Mouse (Mus musculus) urinary bladder, adult 18-20 months (tissue): ENCODE results near the gene Traf7.

ENCODE experiments used
- DNase-seq, 2 experiments: peaks; one replicate each; pipeline ENCODE4 v3.0.0; 2022; ENCODE audit warnings: low spot score in 2 of 2, mixed read lengths in 2 of 2

The Traf7 gene

DNA sequence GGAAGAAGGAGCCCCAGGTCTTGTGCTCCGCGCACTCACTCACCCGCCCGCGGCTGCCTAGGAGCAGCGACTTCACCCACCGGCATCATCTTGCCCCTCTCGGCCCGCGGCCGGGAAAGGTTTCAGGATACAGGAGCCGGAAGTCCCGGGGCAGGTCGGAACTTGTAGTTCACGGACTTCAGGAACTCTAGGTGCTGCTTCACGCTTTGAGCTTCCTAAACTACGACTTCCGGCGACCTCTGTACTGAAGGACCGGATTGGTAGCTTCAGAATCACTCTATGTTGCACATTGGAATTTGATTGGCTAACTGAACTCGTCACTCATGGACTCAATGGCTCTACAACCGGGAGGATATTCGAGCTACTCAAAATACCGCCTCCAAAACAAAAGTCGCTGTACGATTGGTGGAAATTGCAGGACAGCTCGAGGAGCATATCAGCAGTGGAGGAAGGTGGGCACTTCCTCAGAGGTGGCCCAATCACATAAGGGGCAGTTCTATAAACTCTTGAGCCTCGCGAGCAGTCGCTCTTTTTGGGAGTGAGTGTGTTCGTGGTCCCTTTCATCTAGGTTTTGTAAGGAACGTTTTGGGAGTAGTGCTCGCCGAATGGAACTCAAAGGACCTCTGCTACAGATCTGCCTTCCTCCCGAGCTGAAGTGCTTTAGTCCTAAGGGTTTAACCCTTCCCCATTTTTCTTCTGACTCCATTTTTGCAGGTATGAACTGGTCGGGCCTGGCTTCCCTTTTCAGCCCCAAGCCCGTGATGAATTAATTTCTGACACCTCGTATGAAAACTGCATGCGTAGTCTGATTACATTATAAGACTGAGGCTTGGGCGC is at the start of gene Traf7:
Traf7 (minus strand) TSS at position 216 of the 837 bp plus-strand sequence.
- peak; percentile 75 to 90 for DNase-seq

DNA sequence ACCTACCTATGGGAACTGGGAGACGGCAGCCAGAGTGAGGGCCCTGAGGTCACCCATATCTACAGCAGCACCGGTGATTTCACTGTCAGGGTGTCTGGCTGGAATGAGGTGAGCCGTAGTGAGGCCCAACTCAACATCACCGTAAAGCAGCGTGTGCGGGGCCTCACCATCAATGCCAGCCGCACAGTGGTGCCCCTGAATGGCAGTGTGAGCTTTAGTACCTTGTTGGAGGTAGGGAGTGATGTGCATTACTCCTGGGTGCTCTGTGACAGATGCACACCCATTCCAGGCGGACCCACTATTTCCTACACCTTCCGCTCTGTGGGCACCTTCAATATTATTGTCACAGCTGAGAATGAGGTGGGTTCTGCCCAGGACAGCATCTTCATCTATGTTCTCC is 46.1 kb upstream of the Traf7 start:
- DNase-seq, result no peak

DNA sequence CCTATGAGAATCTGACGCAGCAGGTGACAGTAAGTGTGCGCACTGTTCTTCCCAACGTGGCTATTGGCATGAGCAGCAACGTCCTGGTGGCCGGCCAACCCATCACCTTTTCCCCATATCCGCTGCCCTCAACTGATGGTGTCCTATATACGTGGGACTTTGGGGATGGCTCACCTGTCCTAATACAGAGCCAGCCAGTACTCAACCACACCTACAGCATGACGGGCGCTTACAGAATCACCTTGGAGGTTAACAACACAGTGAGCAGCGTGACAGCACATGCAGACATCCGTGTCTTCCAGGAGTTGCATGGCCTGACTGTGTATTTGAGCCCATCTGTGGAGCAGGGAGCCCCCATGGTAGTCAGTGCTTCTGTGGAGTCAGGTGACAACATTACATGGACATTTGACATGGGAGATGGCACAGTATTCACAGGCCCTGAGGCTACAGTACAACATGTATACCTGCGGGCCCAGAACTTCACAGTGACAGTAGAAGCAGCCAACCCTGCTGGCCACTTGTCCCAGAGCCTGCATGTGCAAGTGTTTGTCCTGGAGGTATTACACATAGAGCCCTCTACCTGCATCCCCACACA is 45.0 kb upstream of the Traf7 start:
- no peak for DNase-seq

DNA sequence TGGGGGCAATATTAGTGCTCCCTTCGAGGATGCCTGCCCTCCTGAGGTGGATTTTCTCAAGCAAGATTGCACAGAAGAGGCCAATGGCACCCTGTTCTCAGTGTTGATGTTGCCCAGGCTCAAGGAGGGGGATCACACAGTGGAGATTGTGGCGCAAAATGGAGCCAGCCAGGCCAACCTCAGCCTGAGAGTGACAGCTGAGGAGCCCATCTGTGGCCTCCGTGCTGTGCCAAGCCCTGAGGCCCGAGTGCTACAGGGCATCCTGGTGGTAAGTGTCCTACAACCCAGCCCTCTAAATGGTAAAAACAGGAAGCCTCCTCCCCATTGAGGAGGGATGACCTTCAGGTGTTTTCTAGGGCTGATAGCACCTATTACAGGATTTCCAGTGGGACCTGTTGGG is 42.1 kb upstream of the Traf7 start:
- no peak for DNase-seq

DNA sequence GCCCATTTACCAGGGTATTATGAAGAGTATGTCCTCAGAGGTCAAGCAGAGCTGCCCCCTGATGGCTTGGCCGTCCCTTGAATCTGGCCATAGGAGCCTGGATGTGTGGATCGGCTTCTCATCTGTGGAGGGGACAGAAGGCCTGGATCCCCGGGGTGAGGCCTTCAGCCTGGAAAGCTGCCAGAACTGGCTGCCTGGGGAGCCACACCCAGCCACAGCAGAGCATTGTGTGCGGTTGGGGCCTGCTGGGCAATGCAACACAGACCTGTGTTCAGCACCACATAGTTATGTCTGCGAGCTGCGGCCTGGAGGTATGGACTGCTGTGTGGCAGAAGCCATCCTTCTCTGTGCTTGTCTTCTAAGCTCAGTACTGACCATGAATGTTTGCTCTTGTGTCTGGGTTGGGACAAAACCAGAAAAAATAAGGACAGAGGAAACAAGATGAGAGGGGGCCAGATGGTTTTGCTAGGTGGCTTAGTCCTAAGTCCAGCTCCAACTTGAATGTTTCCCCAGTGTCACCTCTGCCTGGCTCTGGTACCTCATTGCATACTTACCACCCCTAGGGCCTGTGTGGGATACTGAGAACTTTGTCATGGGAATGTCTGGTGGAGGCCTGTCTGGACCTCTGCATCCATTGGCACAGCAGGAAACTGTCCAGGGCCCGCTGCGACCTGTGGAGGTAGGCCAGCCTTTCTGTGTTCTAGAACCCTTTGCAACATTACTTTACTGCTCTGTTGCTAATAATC is 39.5 kb upstream of the Traf7 start:
- DNase-seq, result peak; percentile 29 to 58

GRCm38 (mm10) chr17:24565792-24566191 is 38.1 kb upstream of the Traf7 start:
- no peak for DNase-seq

GRCm38 (mm10) chr17:24565092-24565491 is 37.4 kb upstream of the Traf7 start:
- no peak for DNase-seq

DNA sequence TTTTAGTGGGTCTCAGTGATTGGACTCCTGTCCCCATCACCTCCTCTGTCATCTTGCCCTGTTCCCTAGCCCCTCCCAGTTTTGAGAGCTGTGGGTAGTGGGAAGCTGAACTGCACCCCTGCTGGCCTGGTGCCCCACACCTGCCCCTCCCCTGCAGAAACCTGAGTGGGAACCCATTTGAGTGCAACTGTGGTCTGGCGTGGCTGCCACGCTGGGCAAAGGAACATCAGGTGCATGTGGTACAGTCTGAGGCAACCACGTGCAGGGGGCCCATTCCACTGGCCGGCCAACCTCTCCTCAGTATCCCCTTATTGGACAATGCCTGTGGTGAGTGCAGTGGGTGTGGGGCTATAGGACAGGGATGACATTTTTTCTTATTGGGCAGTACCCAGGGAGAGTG is 36.7 kb upstream of the Traf7 start:
- DNase-seq, result no peak

DNA sequence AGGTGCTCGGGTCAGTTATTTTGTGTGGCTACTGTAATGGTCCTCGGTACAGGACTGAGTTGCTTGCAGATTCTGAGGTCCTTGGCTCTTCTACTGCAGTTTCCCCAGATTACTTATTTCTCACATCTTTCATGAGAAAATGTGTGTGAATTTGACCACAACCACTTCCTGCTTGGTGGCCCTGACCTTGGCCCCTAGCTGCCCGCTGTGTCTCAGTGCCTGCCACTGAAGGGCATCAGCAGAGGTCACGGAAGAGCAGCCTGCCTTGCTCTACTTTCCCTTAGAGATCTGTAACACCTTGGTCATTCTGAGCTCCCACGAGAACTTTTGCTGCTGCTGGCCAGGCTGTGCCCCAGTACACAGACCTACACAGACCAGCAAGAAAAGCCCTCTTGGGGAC is 35.9 kb upstream of the Traf7 start:
- DNase-seq, result no peak

GRCm38 (mm10) chr17:24561592-24561991 is 33.9 kb upstream of the Traf7 start:
- DNase-seq, result no peak

DNA sequence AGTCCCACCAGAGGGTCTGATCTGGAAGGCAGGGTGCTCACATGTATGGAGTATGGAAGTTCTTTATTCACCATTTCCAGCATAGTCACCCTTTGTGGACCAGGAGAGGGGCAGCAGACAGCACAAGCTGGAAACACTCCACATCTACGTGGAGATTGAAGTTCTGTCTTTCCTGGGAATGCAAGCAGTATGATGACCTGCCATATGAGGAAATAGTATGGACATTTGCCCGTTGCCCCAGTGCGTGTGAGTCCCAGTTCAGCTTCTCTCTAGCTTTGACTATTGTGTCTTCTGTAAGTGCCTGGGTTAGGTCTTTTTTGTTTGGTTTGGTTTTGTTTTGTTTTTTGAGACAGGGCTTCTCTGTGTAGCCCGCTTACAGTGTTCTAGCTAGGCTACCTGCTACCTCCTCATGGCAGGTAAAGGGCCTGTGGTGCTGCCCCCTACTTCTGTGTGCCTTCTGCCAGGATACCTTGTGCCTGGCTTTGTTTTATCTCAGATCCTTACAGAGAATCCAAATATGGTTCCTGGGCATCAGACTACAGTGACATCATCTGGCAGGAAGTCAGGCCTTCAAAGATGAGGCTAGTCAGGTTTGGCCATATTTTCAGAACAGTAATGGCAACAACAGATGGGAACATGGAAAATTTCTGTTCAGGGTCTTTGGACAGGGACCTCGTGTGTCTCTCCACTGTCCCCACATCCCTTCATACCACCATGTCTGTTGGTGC is 32.7 kb upstream of the Traf7 start:
- no peak for DNase-seq

DNA sequence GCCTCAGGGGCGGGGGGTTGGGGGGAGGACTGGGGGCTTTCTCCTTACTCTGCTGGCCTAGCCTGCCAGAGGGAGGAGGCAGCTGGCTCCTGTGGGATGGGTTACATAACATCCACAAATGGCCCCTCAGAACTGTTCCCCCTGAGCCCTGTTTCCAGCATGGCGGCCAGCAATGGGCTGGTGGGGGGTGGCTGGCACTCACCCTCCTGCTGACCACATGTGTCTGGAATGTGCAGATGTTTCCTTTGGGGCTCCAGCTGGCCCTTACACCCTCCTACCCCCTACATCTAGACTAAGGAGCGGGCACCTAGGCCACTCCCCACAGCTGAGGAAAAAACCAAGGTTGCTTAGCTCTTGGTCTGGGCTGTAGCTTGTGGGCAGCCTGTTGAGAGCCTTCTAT is 31.4 kb upstream of the Traf7 start:
- DNase-seq, result no peak

DNA sequence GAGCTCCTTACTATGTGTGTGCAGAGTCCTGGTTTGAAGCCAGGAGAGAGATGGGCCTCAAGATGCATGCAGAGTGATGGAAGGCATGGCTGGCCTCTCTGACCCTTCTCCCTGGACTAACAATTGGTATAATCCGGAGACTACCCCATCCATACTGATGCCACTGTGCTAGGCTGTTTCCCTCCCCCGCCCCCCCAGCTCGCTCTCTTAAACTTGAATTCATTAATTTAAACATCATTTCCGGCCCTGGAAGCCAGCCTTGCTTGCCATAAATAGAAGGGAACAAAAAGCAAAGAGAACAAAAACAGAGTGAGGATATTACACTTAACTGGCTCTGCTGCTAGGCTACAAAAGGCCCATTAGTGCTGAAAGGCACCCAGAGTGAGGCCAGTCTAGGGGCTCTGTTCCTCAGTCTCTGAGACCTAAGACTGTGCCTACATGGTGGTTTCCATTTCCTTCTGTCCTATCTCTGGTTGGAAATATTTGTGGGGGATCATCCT is 30.9 kb upstream of the Traf7 start:
- DNase-seq, result no peak

- peak in 1 of 2 experiments; percentile 76 for DNase-seq
Observed at GRCm38 (mm10) chr17:24557091-24557490, 29.4 kb upstream of the Traf7 start.

DNA sequence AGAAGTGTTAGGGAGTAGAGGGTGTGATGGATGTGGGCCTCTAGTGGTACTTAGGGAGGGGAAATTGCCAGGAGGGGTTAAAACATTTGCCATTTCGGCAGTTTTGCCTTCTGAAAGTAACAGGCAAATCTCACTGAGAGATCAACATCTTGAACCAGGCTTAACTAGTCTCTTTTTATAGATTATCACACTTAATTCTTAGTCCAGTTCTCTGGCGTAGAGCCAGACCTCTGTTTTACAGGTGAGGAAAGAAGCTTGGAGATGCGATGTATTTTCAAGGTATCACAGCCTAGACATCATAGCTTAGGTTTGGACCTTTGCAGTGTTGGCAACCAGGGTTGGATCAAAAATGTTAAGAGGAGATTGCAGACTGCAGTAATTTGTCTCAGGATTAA is 23.3 kb upstream of the Traf7 start:
- no peak for DNase-seq

DNA sequence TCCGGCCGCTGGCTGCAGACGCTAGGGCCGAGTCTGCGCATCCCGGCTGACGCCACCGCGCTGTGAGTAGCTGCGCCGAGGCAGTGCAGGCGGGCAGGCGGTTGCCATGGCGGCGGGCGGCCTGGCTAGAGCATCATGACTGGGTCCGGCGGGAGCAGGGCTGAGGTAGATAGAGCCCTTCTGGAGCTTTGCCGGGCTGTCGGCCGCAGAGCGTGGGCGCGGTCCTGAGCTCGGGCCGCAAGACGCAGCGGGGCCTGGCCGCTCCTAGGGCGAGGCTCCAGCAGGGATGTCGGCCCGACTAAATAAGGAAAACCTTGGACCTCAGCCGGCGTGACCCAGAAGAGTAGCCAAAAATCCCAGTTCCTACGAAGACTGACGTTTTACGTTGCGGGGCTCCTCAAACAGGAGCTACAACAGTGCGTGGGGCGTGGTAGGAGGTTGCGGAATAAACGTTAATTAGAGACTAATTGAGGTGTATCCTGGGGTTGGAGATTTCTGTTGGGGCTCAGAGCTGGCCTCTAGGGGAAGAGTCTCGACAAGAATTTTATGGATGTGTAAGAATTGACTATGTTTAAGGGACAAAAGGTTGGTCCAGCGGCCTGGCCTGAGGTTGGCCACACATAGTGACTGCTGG is 22.8 kb upstream of the Traf7 start:
- DNase-seq, result peak; percentile 68 to 76

GRCm38 (mm10) chr17:24549618-24550415 is 22.1 kb upstream of the Traf7 start, which contains the start of gene Pkd1:
Gene Pkd1 (plus strand): TSS chr17:24549834.
- DNase-seq, result peak; percentile 98 to 99

DNA sequence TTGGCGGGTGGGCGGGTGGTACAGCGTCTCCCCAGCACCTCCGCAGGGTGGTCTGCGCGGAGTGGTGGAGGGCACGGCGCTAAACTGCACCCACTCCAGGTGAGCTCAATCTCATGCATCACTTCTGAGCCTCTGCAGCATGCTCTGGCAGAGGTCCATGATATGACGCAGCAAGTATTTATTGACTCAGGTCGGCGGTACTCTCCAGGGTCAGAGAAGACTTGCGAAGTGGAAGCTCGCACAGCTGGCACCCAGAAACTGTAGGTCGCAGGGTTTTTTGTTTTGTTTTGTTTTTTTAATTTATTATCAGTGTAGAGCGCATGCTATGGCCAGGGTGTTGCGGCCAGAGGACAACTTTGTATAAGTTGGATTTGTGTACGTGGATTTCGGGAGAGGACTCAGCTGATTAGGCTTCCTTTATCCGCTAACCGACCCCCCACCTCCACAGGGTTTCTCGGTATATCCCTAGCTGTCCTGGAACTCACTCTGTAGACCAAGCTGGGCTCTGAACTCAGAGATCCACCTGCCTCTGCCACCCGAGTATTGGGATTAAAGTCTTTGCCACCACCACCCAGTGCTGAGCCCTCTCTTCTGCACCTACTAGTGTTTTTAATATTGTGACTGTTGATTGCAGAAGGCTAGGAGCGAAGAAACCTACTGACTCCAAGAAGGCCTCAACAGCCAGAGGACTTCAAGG is 21.3 kb upstream of the Traf7 start:
- DNase-seq, result peak; percentile 58 to 60

GRCm38 (mm10) chr17:24548435-24548834 is 20.7 kb upstream of the Traf7 start:
- DNase-seq, result no peak

DNA sequence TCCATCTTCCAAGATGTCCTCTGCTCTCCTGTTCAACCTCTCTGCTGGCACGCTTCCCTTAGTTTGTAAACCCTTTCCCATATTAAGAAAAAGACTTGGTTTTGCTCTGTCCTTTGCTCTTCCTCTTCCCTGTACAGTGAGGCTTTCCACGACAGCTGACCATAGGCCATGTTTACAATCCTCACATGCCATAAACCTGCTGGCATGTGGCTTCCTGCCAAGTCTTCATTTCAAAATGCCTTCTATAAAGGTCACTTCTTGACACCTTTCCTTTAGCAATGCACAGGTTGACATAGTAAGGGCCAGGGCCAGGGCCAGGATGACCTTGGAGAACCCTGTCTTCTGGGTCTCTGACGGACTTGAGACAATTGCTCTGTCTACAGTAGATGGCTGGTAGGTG is 18.5 kb upstream of the Traf7 start:
- no peak for DNase-seq
